Mouse (Mus musculus): ENCODE measurements around the gene Iqgap2.

The Iqgap2 gene

DNA sequence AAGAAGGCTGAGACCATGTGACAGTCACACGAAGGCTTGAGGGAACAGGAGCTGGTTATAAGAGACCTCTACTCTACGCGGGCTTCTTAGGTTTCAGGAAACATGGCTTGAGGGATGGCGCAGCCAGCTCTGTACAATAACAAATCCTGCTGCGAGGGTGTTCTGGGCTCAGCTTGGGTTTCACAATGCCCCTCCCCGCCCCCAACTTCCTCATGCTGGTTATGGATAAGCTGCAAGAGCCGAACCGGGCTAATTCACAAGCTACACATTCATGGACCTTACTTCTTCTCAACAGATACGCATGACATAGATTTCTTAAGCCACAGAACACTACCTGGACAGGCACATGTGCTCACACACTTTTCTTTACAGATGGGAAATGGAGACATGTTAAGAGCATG lies 113.0 kb downstream of the Iqgap2 start:
- no peak for DNase-seq (ENCODE audit: low read depth, low spot score)

DNA sequence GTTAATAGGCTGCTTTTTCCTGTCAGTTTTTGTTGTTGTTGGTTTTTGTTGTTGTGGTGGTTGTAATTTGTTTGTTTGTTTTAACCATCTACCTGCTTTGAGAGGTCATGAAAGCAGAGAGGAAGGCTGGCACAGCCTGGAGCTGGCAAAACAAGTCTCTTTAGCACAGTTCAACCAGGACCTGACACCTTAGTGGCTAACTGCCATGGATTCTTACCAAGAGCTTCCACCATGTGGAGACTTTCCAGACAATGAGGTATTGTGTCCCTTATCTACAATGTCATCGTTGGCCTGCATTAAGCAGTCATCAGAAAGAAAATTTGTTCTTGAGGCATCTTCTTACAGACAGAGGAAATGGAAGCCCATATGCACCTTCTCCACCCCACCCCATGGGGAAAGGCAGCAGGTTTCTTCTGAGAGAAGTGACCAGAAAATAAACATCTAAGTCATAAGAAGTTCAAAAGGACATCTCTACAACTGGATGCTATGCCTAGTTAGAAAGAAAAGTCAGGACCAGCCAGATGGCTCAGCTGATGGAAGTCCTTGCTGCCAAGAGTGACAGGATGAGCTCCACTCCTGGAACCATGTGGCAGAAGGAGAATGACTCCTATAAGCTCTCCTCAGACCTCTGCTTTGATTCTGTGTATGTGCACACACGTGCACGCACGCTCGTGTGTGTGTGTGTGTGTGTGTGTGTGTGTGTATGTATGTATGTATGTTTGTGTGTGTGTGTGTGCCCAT lies 113.9 kb downstream of the Iqgap2 start:
- no peak for DNase-seq (ENCODE audit: low read depth, low spot score)

DNA sequence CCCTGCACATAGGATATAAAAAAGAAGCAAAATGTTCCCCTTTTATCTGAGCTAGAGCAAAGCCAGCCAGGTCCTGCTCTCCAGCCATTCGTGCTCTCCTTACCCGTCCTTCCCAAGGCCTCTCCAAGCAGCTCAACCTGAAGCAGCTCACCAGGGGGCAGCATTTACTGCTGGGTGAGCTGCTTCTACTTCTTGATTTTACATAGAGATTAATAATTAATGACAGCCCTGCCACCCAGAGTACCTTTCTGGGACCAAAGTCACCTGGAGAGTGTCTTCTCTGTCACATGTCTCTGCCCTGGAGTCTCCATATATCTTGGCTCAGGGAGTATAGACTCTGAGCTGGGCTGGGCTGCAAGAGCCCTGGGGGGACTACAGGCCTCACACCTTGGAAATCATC lies 114.5 kb downstream of the Iqgap2 start:
- peak; percentile 50 for DNase-seq (ENCODE audit: low read depth, low spot score)

DNA sequence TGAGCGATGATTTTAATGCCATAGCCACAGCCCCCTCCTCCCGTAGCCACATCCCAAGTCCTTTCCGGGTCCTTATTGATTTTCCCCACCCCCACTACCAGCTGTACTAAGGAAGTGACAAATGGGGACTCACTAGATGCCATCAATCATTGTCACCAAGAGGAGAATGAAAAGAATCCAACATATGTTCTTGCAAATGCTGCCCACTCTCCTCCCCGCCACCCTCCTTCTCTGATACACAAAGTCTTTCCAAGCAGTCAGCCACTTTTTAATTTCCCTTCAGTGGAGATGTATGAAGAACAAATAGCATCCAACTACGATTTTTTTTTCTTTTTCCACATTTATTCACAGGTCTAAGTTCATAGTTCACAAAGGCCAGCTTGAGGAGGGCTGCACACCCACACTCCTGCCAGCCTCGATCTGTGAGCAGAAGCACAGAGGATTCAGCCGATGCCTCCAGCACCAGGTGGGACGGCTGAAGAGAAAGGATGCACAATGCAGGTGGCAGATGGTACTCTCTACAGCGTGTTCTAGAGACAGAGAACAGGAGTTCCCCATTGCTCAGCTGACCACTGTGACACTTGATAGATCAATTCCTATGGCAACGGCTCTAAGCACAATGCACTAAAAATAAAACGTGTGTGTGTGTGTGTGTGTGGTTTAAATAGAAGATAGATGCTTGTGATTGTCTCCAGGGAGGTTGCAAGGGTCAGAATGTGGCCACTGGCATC lies 116.6 kb downstream of the Iqgap2 start:
- DNase-seq (ENCODE audit: low read depth, low spot score): no peak

DNA sequence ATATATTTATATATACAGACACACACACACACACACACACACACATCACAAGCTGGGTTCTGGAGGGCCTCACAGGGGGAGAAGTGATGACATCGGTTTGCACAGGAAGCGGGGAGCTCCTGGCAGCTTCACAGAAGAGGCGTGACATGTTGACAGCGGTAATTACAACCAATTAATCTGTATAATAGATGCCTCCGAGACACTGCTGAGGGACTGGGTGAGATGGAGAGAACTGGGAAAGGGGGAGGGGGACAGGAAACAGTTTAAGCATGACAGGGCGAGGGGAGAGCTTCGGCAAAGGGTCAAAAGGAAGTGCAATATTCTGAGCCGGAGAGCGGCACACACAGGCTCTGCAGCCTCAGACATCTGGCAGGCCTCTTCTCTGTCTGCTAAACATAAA lies 126.7 kb downstream of the Iqgap2 start:
- DNase-seq (ENCODE audit: low read depth, low spot score): peak; percentile 61

DNA sequence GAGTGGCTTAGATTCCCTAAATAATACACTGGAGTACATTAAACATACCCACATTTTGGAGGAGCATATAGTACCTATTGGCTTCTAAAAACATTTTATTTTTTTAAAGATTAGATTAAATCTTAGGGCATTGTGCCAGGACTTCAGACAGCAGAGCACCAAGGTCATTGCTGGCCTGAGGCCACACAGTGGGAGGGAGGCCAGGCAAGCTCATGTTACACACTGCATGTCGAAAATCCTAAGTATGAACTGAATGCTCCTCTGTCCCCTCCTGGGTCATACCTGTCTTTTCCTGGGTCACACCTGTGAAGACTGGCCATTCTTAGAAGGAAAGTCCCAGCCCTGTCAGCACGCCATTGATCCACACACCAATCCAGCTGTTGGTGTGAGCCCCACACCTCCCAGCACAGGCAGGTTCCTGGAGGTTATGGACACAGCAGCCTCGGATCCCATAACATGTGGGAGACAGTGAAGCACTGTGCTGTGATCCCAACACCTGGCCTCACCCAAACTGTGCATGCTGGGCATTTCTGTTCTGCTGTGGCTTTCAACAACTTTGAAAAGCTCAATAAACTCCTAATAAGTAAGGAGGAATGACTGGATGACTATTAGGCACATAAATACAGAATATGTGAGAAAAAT lies 127.7 kb downstream of the Iqgap2 start:
- DNase-seq (ENCODE audit: low read depth, low spot score): no peak

DNA sequence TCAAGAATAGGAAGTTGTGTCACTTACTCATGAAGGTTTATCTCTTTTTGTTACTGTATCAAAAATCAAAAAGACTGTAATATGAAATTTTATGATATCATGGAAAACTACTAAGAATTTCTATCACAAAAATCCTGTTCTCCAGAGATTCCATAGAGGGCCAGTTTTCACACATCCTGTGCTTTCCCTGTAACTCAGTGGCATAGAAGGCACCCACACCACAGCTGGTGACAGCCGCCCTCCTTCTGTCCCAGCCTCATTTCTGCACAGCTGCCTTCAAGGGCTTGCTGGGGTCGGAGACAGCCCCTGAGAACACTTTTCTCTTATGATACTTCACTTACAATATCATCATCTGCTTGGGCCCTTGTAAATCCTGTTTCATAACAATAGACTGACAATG lies 131.9 kb downstream of the Iqgap2 start:
- DNase-seq (ENCODE audit: low read depth, low spot score): no peak

DNA sequence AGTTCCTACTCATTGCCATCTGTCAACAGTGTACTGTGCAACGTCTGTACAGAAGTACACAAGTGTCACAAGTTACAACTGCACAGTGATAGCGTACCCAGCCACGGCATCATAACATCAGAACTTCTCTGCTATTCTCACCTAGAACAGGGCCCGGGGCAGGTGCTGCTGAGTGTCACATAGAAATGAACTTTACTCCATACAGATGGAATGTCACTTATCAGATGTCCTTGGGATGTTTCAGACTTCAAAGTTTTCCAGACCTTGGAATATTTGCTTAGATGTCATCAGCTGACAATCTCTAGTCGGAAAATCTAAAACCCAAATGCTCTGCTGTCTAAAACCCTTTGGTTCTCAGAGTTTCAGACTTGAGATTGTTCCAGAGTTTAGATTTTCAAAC lies 137.4 kb downstream of the Iqgap2 start:
- DNase-seq (ENCODE audit: low read depth, low spot score): no peak

DNA sequence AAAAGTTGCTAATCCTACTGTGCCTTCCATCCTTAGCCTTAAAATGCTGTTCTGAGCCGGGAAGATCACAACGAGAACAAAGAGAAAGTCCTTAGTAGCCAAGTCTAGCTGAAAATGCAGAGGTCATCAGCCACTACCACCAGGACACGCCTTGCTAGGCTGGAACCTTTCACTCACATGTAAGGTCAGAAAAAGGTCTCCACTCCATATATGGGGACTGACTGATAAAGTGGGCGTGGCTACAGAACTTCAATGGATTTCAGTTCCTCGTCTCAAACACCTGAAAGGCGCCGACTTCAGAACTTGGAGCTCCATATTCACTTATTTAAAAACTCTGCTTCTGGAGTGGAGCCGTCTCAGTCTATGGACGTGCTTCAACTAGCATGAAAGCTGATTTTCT lies 139.3 kb downstream of the Iqgap2 start:
- no peak for DNase-seq (ENCODE audit: low read depth, low spot score)

DNA sequence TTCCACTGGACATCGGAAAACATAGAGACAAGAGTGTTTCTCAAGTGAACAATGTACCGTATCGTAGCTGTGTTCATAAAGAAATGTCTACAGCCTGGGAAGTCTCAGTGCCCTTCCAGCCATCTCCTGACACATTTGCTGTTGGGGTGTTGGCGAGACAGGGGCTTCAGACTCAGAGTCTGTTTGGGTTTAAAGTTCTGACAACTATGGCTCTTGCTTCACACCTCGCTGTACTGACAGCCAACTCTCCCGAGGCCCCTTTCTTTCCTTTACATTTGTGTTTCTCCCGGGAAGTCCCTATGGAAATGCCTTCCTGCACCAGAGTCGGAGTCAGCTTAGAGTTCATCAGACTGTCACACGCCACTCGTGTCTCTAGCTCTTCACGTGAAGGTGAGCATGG lies 144.2 kb downstream of the Iqgap2 start:
- no peak for DNase-seq (ENCODE audit: low read depth, low spot score)

DNA sequence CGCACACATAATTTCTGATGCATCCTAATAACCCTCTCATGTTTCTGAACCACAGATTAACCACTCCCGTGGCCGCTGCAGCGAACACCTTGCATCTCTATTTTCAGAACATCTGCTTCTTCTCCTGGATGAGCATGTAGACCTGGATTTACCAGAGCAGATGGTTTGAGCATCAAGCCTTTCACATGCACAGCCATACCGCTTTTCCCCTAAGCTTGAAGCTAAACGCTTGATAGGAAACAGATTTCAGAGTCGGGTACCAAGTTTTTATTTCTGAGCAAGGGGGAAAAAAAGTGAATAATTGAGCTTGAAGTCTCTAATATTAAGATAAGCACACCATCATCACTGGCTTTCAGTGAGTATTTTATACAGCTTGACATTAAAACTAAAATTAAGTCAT lies 144.6 kb downstream of the Iqgap2 start:
- no peak for DNase-seq (ENCODE audit: low read depth, low spot score)

DNA sequence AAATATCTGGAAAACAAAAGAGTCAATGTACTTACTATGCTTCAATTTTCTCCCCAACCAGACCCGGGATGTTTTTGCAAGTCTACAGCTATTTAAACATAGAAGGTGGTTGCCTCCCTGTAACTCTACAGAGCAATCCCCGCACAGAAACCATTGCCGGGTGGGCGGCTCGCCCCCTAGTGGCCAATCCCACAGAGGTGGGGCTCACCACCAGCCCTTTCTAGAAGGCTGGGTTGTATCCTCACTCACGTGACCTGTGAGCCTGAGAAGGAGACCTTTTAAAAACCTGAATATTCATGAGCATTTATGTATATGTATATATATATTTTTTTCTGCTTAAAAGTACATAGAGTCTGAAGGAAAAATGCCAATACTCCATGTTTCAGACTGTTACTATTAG lies 145.2 kb downstream of the Iqgap2 start:
- peak; percentile 24 for DNase-seq (ENCODE audit: low read depth, low spot score)

DNA sequence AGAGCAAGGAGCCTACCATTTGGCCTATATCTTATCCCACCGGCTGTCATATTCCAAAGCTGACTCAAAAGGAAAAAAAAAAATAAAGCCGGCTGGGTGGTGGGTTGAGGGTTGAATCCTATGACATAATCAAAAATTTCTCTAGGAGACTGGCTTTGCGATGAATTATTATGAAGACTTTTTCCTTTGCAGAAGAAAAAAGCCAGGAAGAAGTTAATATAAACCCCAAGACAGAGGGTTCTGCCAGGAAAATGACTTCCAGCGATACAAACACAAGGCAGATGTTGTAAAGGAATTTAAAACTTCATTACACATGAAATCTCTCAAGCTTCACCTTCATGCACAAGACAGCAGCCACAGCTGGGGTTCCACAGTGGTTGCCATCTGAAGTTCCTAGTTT lies 146.3 kb downstream of the Iqgap2 start:
- no peak for DNase-seq (ENCODE audit: low read depth, low spot score)

DNA sequence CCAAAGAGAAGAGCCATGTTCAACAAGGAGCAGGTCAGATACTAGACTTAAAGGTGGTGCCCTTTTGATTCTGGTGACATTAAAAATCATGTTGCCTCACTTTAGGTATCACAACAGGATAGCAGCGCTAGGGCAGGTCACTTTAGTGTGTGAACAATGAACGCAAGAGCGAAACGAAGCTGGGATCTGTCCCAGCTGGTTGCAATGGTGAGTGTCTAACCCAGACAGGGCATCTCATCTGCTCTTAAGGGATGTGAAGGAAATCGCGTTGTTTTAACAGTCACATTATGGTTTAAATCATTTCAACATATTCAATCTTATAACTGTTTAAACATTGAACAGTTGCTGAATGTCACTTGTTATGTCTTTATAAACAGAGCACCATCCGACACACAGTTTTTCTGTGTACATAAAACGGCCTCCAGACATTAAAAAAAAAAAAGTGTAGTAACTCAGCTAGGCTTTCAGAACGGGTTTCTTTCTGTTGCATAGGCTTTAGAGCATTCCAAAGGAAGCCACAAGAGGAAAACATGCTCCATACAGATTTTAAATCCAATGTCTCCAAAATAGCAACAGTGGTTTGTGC lies 148.7 kb downstream of the Iqgap2 start:
- DNase-seq (ENCODE audit: low read depth, low spot score): no peak

DNA sequence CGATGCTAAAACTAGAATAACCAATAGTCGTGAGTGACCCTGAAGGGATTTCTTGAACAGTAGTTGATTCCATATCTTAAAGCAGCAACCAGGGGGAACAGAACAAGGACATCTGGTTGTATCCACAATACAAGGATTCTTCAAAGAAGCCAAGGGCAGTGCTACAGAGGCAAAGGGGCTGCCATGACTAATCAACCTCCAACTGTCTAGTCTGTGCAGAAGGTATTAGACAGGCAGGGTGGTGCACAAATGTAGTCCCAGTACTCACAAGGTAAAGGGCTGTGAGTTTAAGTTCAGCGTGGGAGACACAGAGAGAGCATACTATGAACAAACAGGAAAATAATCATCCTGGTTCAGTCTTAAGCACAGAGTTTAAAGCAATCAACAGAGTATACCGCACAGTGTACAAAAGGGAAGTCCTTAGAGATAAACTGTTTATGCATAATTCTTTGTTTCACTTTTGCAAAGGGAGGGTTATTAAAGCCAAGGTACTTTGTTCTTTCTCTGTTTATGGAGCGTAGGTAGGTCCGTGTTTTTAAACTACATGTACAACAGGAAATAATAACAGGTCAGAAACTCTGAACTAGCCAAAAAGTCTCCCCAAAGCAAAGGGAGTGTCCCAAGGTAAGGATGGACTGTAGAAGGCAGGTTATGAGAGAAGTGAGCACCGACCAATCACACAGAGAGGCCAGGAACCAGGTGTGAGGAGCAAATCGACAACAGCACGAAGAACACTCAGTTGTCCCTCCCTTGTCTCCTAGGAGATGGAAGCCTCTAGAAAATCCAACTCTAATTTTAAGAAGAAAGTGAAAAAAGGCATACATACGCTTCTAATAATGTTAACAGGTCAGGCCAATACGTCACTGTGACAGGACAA lies 149.7 kb downstream of the Iqgap2 start:
- peak; percentile 17 for DNase-seq (ENCODE audit: low read depth, low spot score)

DNA sequence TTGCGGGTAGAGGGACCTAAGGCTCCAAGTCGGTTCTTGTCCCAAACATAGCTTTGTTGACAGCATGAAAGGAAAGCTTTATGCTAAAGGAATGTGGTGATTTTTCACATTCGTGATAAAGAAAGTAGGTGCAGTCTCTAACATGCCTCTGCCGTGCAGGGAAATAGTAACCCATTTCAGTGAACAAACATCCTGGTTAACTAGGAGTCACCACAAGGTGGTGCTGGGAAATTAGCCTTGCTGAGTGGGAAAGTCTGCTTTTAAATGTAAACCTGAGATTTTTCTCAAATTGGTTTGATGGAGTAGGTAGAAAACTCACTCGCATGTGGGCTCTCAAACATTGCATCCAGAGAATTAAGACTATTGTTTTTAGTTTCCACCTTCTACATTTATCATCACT lies 152.1 kb downstream of the Iqgap2 start:
- peak; percentile 22 for DNase-seq (ENCODE audit: low read depth, low spot score)

DNA sequence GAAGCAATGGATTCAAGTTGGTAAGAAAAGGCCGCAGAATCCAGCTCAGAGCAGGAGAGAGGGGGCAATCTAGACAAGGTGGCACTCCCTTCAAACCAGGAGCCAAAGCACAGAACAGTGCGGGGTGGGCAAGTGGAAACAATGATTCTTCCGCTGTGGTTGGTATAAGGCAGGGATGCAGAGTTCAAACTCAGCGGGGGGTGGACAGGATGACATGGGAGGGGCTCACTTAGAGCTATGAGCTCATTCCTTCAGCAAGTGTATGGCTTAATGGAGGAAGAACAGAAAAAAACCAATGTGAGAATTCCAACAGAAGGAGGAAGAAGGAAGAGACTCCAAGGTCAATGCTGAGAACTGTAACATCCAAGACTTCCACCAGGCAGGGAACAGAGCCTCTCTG lies 161.2 kb downstream of the Iqgap2 start:
- DNase-seq (ENCODE audit: low read depth, low spot score): no peak

DNA sequence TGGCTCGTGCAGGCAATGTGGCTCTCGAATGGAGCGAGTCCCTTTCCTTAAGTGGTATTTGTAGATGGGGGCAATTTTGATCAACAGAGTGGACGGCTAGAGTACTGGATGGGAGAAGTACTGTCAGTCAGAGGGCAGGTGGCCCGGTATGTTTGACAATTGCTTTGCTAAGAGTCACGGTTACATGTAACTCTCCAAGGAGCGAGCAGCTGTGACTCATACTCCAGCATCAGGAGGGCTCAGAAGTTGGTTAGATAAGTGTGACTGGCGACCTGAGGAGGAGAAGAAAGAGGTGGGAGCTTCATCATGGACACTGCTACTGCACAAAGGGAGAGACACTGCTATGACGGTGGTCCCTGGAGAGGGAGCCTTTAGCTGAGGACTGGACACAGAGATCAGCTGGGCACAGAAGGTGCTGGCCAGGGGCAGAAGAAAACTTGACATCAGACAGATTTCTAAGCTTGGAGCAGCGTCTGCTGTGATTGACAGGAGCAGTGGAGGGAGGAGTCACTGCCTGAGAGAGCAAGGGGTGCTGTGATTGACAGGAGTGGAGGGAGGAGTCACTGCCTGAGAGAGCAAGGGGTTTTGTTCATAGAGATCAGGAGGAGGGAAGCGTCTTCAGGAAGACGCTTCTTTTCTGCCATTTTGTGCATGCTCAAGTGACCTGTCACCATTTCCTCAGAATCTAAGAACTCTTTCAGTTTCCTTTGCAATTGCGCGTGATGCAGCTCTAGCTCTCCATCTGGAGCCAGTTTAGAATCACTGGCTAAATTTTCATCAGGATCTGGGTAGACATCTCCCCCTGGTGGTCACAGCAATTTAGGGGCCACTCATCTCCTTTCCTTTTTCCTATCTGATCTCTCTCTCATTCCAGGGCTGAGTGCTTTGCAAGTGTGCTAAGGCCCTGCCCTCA lies 172.1 kb downstream of the Iqgap2 start:
- peak; percentile 83 for DNase-seq (ENCODE audit: low read depth, low spot score)

DNA sequence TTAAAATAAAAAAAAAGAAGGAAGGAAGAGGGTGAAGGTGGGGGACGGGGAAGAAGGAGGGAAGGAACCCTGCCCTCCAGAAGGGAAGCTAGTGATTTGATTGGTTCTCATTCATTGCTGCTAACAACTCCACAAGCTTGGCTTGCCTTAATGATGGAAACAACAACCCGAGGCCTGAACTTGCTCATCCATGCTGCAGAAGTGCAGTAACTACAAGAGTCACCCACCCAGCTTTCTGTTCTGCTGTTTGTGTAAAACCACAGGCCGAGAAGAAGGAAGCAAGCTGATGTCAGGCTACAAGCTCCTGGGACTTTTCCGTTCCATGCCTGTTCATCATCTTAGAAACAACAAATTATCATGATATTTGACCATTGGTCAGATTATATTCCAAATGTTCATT lies 176.4 kb downstream of the Iqgap2 start:
- DNase-seq (ENCODE audit: low read depth, low spot score): no peak

DNA sequence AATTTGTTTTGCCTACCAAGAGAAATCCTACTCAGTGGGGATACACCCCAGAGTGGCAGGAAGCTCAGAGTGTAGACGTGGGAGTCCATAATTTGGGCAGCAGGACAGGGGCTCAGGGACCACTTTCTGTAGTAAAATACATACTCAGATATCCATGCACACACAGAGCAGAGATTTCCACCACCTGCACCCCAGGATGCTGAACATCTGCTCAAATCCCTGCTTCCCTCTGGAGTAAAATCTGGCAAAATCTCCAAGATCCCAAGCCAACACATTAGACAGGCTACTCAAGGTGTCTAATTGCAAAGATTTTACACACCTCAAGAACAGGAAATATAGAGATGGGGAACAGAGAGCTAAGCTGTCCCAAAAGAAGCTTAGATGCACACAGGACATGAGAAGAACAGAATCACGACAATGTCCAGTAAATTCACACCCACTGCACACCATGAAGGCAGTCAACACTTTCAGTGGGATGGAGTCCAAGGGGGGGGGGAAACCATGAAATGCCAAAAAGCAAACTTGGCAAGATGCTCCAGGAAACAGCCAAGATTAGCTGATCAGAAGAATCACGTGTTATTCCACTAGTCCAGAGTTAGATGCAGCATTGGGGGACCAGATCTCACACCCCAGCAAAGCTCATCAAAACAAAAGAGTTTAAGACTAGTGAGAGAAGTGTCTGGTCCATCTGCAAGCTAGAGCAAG lies 177.3 kb downstream of the Iqgap2 start:
- DNase-seq (ENCODE audit: low read depth, low spot score): no peak
